26 mouse cellular contexts compared by ENCODE assay signal in the genomic region with DNA sequence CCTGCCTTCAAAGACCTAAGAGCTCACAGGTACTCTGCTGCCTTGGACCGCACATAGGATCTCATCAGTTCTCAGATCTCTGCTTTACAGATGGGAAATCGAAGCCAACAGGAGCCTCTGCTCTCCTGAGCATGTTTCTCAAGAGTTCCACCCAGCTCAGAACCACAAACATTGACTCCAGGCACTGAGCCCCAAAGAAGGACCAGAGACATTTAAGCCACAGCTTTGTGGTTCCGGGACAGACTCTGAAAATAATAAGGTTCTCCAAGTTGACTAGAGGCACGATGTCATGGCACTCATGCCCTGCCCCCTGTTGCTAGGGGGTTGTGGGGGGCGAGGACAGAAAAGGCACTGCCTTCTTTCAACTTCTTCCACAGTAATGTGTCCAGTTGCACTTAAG.
DNase-seq lines count a peak whose midpoint lies in the region; ATAC-seq and TF ChIP-seq lines count a peak whose summit lies in the region.
"Had no signal": no experiment of that assay in that cellular context is flagged by ENCODE, and none has a peak within 500 bp of the region (broad histone marks: within the 10 kb centered on the region; RNA-seq: fewer than 3 reads in every experiment).

No protein-coding gene starts in this region.

- no peak overlapping the region for H3K4me3 ChIP-seq in thymus, adult 2 months (ENCODE audit: control insufficient read depth, insufficient read depth, low read length)
- no peak overlapping the region for H3K4me3 ChIP-seq in forebrain, embryonic 12.5 days (replicated peaks)
- H3K4me3 ChIP-seq: embryonic facial prominence, embryonic 13.5 days; gastrocnemius, adult 2 months; heart, embryonic 12.5 days; hindbrain, embryonic 12.5 days; limb, embryonic 15.5 days; neural tube, embryonic 15.5 days had no signal

- DNase-seq in thymus, adult 2 months: no peak
- DNase-seq in thymus, adult 18-20 months: no peak
- peak; percentile 44 for DNase-seq in naive thymus-derived CD4-positive, alpha-beta T cell, adult 2 months (ENCODE audit: low read depth)
- DNase-seq in MN1 (ENCODE audit: low spot score): no peak
- DNase-seq: adrenal gland, postnatal 10 days; cerebellum, adult 18-20 months; cerebellum, postnatal 14 days; gastrocnemius, adult 2 months; heart, postnatal 14 days; kidney, adult 11 months; layer of hippocampus, adult 9-11 months; left cerebral cortex, postnatal 4 days; lung, embryonic 14.5 days; lung, postnatal 36 days had no signal

- H3K27me3 ChIP-seq in thymus, adult 2 months (ENCODE audit: control insufficient read depth, insufficient read depth, low read length): no peaks in the 10 kb centered on the region
- H3K27me3 ChIP-seq in forebrain, embryonic 12.5 days: no peaks in the 10 kb centered on the region
- H3K27me3 ChIP-seq: heart, embryonic 12.5 days; hindbrain, embryonic 12.5 days; limb, embryonic 15.5 days; neural tube, embryonic 15.5 days had no signal

- TF ChIP-seq POLR2A in thymus, adult 2 months (IDR thresholded peaks at IDR 0.05; ENCODE audit: control insufficient read depth, extremely low read depth, insufficient read depth, low read length, poor library complexity): no peak

- peak overlapping the region; percentile 42; the same call in 1 of the 2 replicates for H3K27ac ChIP-seq in thymus, adult 2 months (ENCODE audit: control insufficient read depth, insufficient read depth, low read length)
- no peak overlapping the region for H3K27ac ChIP-seq in forebrain, embryonic 12.5 days
- H3K27ac ChIP-seq: embryonic facial prominence, embryonic 13.5 days; gastrocnemius, adult 2 months; hindbrain, embryonic 12.5 days; limb, embryonic 15.5 days; liver, embryonic 14.5 days; neural tube, embryonic 15.5 days; stomach, postnatal 0 days had no signal

- 7% methylated on average over 5 of the region's 5 CpGs for WGBS in thymus, adult 2 months
- WGBS in forebrain, embryonic 12.5 days: 79% methylated on average over 5 of the region's 5 CpGs

- peaks cover 33% of the 10 kb centered on the region for H3K4me1 ChIP-seq in thymus, adult 2 months (replicated peaks; ENCODE audit: control insufficient read depth, insufficient read depth, low read length)
- H3K4me1 ChIP-seq in forebrain, embryonic 12.5 days: 0 out of 2 replicates have a peak, but pooled peaks cover 6% of the 10 kb centered on the region
- H3K4me1 ChIP-seq: heart, embryonic 12.5 days; hindbrain, embryonic 12.5 days; neural tube, embryonic 15.5 days had no signal

- H3K36me3 ChIP-seq in thymus, adult 2 months (ENCODE audit: control insufficient read depth, insufficient read depth, low read length): no peaks in the 10 kb centered on the region
- H3K36me3 ChIP-seq in forebrain, embryonic 12.5 days (replicated peaks): no peaks in the 10 kb centered on the region
- H3K36me3 ChIP-seq: embryonic facial prominence, embryonic 13.5 days; heart, embryonic 12.5 days; hindbrain, embryonic 12.5 days; limb, embryonic 15.5 days; neural tube, embryonic 15.5 days had no signal

- H3K9me3 ChIP-seq in forebrain, embryonic 12.5 days: no peaks in the 10 kb centered on the region
- H3K9me3 ChIP-seq: embryonic facial prominence, embryonic 13.5 days; hindbrain, embryonic 12.5 days; limb, embryonic 15.5 days; neural tube, embryonic 15.5 days had no signal

- TF ChIP-seq CTCF in thymus, adult 2 months (IDR thresholded peaks at IDR 0.05; ENCODE audit: borderline replicate concordance, control insufficient read depth, extremely low read depth, insufficient read depth, low read length, poor library complexity): no peak

- ATAC-seq in CD4-positive, CD25-positive, alpha-beta regulatory T cell, adult 4 months: peak; percentile 27
- ATAC-seq in granulocyte monocyte progenitor cell, adult 5-6 weeks (replicated peaks; ENCODE audit: poor library complexity, severe bottlenecking): peak; percentile 58
- no peak for ATAC-seq in forebrain, embryonic 12.5 days (ENCODE audit: low FRiP score)
- ATAC-seq: forebrain, embryonic 14.5 days; midbrain, embryonic 16.5 days had no signal

- H3K9ac ChIP-seq in forebrain, embryonic 12.5 days: no peak overlapping the region
- H3K9ac ChIP-seq: embryonic facial prominence, embryonic 13.5 days; heart, embryonic 12.5 days; hindbrain, embryonic 12.5 days; limb, embryonic 15.5 days; liver, embryonic 14.5 days; lung, embryonic 14.5 days; neural tube, embryonic 15.5 days had no signal

- H3K4me2 ChIP-seq in forebrain, embryonic 12.5 days: no peak overlapping the region
- H3K4me2 ChIP-seq: embryonic facial prominence, embryonic 13.5 days; heart, embryonic 12.5 days; hindbrain, embryonic 12.5 days; limb, embryonic 15.5 days; lung, embryonic 14.5 days; neural tube, embryonic 15.5 days had no signal
